Mouse (Mus musculus): ENCODE results near the gene E2f3.

E2f3 gene

GRCm38 (mm10) chr13:29977358-29977757 is 8.5 kb downstream of the E2f3 start:
- no peak for DNase-seq

- no peak for DNase-seq
Measured at GRCm38 (mm10) chr13:29974066-29974465, 11.8 kb downstream of the E2f3 start.

GRCm38 (mm10) chr13:29973610-29974009 is 12.3 kb downstream of the E2f3 start:
- no peak for DNase-seq

GRCm38 (mm10) chr13:29970333-29970732 is 15.5 kb downstream of the E2f3 start:
- DNase-seq: no peak

- DNase-seq: no peak
Measured at GRCm38 (mm10) chr13:29968636-29969035, 17.2 kb downstream of the E2f3 start.

- DNase-seq: no peak
Measured at GRCm38 (mm10) chr13:29967367-29967766, 18.5 kb downstream of the E2f3 start.

GRCm38 (mm10) chr13:29966966-29967365 is 18.9 kb downstream of the E2f3 start:
- no peak for DNase-seq

DNA sequence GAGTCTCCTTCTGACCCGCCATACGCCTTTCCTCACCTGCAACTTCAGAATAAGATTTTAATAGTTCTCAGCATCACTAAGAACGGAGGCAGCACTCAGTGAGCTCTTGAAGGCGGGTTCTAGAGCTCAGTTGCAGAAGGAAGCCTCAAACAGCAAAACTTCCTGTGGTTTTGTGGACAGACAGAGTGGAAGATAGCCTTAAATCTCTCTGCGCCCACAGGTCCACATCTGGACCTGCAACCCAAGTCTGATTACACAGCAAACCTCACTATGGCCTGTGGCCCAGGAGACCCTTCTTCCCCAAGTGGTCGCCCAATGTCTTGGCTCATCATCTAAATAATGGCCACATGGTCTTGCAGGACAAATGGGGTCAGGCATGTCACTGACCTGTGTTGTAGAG is 21.8 kb downstream of the E2f3 start:
- no peak for DNase-seq

DNA sequence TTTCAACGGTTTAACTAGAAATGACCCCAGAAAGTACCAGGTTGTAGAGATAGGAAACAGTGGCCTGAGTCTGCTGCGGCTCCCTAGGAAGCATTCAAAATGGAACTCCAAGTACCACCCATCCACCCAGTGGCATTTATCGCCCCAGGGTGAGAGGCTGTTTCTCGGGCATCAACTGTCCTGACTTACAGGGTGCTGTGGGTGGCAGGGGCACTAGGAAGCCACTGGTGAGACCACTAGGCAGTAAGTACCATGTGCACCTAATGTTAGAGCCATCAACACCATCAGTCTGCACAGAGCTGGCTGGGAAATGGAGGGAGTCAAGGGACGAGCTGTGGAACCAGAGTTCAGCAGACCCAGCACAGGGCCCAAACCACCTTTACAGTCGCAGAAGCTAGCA is 25.4 kb downstream of the E2f3 start:
- DNase-seq: no peak

- peak; percentile 8 for DNase-seq
Measured at GRCm38 (mm10) chr13:29957731-29958254, 28.1 kb downstream of the E2f3 start.

DNA sequence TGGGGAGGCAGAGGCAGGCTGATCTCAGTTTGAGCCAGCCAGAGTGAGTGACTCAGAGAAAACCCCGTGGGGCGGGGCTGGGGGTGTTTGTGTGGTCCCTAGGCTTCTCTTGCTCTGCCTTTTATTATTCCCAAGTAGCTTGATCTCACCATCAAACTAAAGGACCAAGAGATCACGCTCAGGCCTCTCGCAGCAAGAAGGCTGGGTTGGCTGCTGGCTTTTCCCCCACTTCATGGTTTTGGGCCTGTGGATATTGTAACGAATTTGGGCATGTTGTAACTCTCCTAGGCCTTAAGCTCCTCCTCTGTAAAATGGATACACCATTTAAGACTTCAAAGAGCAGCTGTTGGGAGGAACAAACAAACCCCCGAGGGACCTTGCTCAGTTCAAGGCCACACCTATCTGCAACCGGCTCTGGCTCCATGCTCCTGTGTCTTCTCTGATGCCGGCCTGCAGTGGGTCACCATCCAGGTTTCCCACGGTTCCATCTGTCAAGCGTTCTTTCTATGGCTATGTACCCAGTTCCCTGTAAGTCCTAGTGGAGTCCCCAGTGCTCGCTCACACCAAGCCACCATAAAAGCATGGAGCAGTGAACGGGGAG is 28.9 kb downstream of the E2f3 start:
- DNase-seq: peak; percentile 51

DNA sequence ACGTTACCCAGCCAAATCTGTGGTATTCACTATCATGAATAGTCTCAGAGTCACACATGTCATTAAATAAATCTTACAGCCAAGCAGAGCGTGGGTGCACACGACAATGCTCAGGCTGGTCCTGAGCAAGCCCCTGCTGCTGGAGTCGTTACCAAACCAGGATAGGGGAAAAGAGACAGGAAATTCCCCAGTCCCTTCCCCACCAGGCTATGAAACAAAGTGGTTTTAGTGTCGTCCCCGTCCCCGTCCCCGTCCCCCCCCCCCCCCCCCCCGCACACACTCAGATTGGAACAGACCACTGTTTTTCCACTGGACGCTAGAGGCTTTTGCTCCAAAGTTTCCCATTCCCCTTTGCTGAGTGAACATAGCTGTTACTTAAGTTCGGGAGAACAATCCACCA is 30.6 kb downstream of the E2f3 start:
- no peak for DNase-seq

DNA sequence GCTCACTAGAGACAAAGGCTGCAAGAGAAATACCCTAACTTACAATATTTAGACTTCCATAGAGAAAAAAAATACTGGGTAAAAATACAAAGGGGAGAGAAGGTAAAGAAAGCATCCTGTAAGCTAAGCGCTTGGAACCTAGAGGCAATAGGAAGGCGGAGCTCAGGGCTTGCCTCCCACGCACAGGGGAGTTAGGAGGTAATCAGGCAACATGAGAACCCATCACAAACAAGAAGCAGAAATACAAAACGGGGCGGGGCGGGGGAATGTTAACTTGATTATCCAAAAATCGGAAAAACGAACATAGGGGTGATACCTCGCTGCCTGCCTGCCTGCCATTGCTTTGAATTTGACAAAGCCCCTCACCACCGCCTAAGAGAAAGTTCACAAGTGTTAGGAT is 31.1 kb downstream of the E2f3 start:
- no peak for DNase-seq

GRCm38 (mm10) chr13:29953417-29954045 is 32.3 kb downstream of the E2f3 start:
- DNase-seq: no peak

DNA sequence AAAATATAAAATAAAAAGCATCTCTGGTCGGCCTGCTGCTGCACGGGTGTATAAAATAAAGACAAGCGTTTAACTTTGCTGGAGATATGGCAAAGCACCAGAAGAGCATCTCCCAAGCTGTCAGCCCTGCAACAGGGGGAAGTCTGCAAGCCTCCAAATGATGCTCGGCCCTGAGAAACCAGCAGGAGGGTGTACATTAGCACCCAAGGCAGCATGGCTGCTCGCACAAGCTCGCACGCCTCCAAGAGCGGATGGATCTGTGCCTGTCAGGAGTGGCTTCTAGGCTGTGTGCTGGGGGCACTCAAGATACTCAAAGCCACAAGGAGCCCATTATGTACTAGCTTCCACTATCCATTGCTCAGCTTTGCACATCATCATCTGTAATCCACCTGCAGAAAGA is 39.8 kb downstream of the E2f3 start:
- no peak for DNase-seq

DNA sequence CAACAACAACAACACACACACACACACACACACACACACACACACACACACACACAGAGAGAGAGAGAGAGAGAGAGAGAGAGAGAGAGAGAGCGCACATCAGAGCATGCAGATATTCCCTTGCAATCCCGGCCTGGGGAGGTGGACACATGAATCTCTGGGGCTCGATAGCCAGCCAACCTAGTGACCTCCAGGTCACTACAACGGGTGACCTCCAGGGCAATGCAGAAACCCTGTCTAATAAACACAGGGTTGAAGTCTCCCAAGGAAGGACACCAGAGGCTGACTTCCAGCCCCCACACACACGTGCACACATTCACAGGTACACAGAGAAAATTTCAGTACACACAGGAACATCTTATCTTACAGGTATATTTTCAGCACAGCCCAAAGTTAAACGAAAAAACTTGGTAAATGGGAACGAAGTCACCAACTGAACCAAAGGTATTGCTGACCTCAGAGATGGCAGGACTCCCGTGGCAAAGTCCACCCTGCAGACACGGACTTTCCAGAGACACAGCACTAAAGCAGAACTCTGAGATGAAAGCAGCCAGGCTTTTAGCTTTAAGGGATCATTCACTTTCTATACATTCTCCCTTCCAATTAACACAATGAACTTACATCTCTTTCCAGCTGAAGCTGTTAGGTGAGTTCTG is 40.8 kb downstream of the E2f3 start:
- DNase-seq: no peak

- no peak for DNase-seq
Measured at GRCm38 (mm10) chr13:29944493-29944892, 41.4 kb downstream of the E2f3 start.

DNA sequence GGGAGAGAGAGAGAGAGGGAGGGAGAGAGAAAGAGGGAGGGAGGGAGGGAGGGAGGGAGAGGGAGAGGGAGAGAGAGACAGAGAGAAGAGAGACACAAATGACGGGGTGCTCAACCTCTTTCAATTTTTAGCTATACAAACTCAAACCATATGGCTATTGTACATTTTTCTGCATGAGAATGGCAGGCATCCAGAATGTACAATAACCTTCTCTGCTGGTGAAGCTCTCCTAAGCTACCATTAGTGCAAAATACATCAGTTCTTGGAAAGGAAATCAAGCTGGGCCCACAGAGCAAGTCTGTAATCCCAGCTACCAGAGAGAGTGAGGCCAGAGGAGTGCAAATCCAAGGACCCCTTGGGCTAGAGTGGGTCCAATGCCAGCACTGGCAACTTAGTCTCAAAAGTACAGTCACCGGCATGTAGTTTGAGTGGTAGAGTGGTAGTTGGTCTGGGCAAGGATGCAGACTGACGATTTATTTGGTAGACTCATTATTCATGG is 42.3 kb downstream of the E2f3 start:
- no peak for DNase-seq

- DNase-seq: no peak
Measured at GRCm38 (mm10) chr13:29940071-29940470, 45.8 kb downstream of the E2f3 start.

DNA sequence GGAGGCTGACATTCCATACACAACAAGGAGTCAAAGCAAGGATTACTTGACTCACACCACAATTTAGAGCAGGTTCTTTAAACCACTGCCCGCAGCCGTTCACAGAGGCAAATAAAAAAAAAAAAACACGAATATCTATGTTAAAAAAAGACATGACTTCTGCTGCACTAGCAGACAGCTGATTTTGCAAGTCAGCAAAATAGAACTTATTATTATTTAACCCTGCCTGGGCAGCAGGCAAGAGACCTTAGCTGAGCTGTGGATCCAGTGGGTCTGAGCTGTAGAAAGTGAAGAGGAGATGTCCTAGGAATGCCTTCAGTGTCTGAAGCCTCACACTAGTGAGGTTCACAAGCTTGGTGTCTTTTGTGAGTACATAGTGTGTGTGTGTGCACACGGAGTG is 46.5 kb downstream of the E2f3 start:
- DNase-seq: no peak

- no peak for DNase-seq
Measured at GRCm38 (mm10) chr13:29938776-29939175, 47.1 kb downstream of the E2f3 start.

GRCm38 (mm10) chr13:29926168-29926567 is 59.7 kb downstream of the E2f3 start:
- no peak for DNase-seq

GRCm38 (mm10) chr13:29919841-29920240 is 66.0 kb downstream of the E2f3 start:
- DNase-seq: no peak

DNA sequence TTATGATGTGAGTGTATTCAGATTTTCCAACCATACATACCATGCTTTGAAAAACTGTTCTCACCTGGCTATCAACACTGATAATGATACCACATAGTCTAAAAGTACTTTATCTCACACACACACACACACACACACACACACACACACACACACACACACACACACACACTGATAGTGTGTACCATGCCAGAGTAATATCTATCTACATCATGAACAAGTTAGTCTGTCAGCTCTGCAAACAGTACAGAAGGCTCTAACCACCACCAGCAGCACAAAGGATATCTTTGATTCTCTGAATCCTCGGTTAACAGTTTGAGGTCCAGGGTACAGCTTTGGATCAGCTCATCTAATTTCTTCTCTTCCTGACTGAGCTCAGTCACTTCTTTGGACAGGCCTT is 69.3 kb downstream of the E2f3 start:
- no peak for DNase-seq
